Mouse (Mus musculus): ENCODE measurements at regions not wholly inside any gene's neighbourhood (a gene's known extent, or its start where the extent isn't known, plus 50 kb on each side); places are given as distances from the start of the nearest gene placed in this dataset.

- TF ChIP-seq USF1 (IDR thresholded peaks at IDR 0.05; ENCODE audit: low read depth) (no peak), POLR2AphosphoS2 (IDR thresholded peaks at IDR 0.05; ENCODE audit: insufficient read length, low read depth) (no peak), CEBPB (IDR thresholded peaks at IDR 0.05; ENCODE audit: insufficient read depth, poor library complexity, severe bottlenecking) (no peak), TCF3 (IDR thresholded peaks at IDR 0.05; ENCODE audit: insufficient read length, low read depth) (no peak), MYOG (IDR thresholded peaks at IDR 0.05; ENCODE audit: control insufficient read depth in 1 of 3, insufficient read depth in 1 of 3, insufficient read length in 2 of 3, low read depth in 2 of 3) (no peak), MAX (IDR thresholded peaks at IDR 0.05; ENCODE audit: low read depth) (no peak), E2F4 (IDR thresholded peaks at IDR 0.05; ENCODE audit: insufficient read depth) (no peak), TCF12 (IDR thresholded peaks at IDR 0.05; ENCODE audit: insufficient read depth, poor library complexity, severe bottlenecking) (no peak), POLR2A (IDR thresholded peaks at IDR 0.05; ENCODE audit: insufficient read length, low read depth) (no peak), REST (IDR thresholded peaks at IDR 0.05; ENCODE audit: insufficient read depth, insufficient read length) (no peak), SRF (IDR thresholded peaks at IDR 0.05; ENCODE audit: control insufficient read depth, insufficient read length, low read depth) (no peak), MYOD1 (IDR thresholded peaks at IDR 0.05; ENCODE audit: control insufficient read depth in 1 of 3, insufficient read length in 2 of 3, low read depth in 2 of 3) (no peak)
- H3K79me2 ChIP-seq (ENCODE audit: control insufficient read depth, insufficient read depth), result no peaks in the 10 kb centered on the region
- H3K4me3 ChIP-seq, result no peak overlapping the region
- H3K4me2 ChIP-seq (ENCODE audit: low read depth), result no peak overlapping the region
- H3ac ChIP-seq (ENCODE audit: control insufficient read depth, insufficient read length), result no peak overlapping the region
- H3K27me3 ChIP-seq (ENCODE audit: control insufficient read depth, insufficient read depth, insufficient read length), result peaks cover 2% of the 10 kb centered on the region
- H3K36me3 ChIP-seq (ENCODE audit: control insufficient read depth, insufficient read depth), result no peaks in the 10 kb centered on the region
These were observed 63.3 kb upstream of the Mphosph6 start for GRCm38 (mm10) chr8:117865014-117865413.

- no peak overlapping the region for H3K4me2 ChIP-seq (ENCODE audit: low read depth)
- peaks cover 7% of the 10 kb centered on the region for H3K27me3 ChIP-seq (ENCODE audit: control insufficient read depth, insufficient read depth, insufficient read length)
- H3ac ChIP-seq (ENCODE audit: control insufficient read depth, insufficient read length), result no peak overlapping the region
These were observed 62.1 kb upstream of the Mphosph6 start for GRCm38 (mm10) chr8:117863837-117864236.

DNA sequence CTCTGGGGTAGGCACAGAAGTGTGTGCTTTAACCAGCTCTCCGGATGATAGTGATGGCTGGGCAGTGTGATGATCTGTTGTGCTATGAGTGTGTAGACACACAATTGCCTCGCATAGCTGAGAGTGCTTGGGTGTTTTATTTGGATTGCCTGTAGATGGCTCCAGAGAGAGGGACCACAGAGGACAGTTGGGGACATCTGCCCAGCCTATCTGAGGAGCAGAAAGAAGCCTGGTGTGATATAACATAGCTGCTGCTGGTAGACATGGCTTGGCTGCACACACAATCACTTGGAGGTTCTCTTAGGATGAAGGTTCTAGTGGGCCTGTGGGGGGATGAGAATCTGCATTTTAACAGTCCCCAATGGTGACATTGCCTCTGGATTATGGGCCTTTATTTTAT lies 60.6 kb upstream of the Mphosph6 start:
- TF ChIP-seq MYOD1 (IDR thresholded peaks at IDR 0.05; ENCODE audit: control insufficient read depth in 1 of 3, insufficient read length in 2 of 3, low read depth in 2 of 3), result no peak
- no peak for TF ChIP-seq TCF3 (IDR thresholded peaks at IDR 0.05; ENCODE audit: insufficient read length, low read depth)
- no peak for TF ChIP-seq E2F4 (IDR thresholded peaks at IDR 0.05; ENCODE audit: insufficient read depth)
- no peak for TF ChIP-seq USF1 (IDR thresholded peaks at IDR 0.05; ENCODE audit: low read depth)
- no peak for TF ChIP-seq MAX (IDR thresholded peaks at IDR 0.05; ENCODE audit: low read depth)
- no peak for TF ChIP-seq POLR2AphosphoS2 (IDR thresholded peaks at IDR 0.05; ENCODE audit: insufficient read length, low read depth)
- TF ChIP-seq CEBPB (IDR thresholded peaks at IDR 0.05; ENCODE audit: insufficient read depth, poor library complexity, severe bottlenecking), result no peak
- TF ChIP-seq SRF (IDR thresholded peaks at IDR 0.05; ENCODE audit: control insufficient read depth, insufficient read length, low read depth), result no peak
- no peak for TF ChIP-seq TCF12 (IDR thresholded peaks at IDR 0.05; ENCODE audit: insufficient read depth, poor library complexity, severe bottlenecking)
- TF ChIP-seq MYOG (IDR thresholded peaks at IDR 0.05; ENCODE audit: control insufficient read depth in 1 of 3, insufficient read depth in 1 of 3, insufficient read length in 2 of 3, low read depth in 2 of 3), result no peak
- TF ChIP-seq REST (IDR thresholded peaks at IDR 0.05; ENCODE audit: insufficient read depth, insufficient read length), result no peak
- TF ChIP-seq POLR2A (IDR thresholded peaks at IDR 0.05; ENCODE audit: insufficient read length, low read depth), result no peak
- H3K36me3 ChIP-seq (ENCODE audit: control insufficient read depth, insufficient read depth), result no peaks in the 10 kb centered on the region

More at GRCm38 (mm10) chr8:117863837-117864236, 62.1 kb upstream of the Mphosph6 start:
- no peaks in the 10 kb centered on the region for H3K79me2 ChIP-seq (ENCODE audit: control insufficient read depth, insufficient read depth)
- H3K36me3 ChIP-seq (ENCODE audit: control insufficient read depth, insufficient read depth), result no peaks in the 10 kb centered on the region
- TF ChIP-seq MYOD1 (IDR thresholded peaks at IDR 0.05; ENCODE audit: control insufficient read depth in 1 of 3, insufficient read length in 2 of 3, low read depth in 2 of 3) (no peak), TCF3 (IDR thresholded peaks at IDR 0.05; ENCODE audit: insufficient read length, low read depth) (no peak), REST (IDR thresholded peaks at IDR 0.05; ENCODE audit: insufficient read depth, insufficient read length) (no peak), E2F4 (IDR thresholded peaks at IDR 0.05; ENCODE audit: insufficient read depth) (no peak), SRF (IDR thresholded peaks at IDR 0.05; ENCODE audit: control insufficient read depth, insufficient read length, low read depth) (no peak), POLR2AphosphoS2 (IDR thresholded peaks at IDR 0.05; ENCODE audit: insufficient read length, low read depth) (no peak), CEBPB (IDR thresholded peaks at IDR 0.05; ENCODE audit: insufficient read depth, poor library complexity, severe bottlenecking) (no peak), POLR2A (IDR thresholded peaks at IDR 0.05; ENCODE audit: insufficient read length, low read depth) (no peak), MAX (IDR thresholded peaks at IDR 0.05; ENCODE audit: low read depth) (no peak)
- no peak overlapping the region for H3K4me3 ChIP-seq

GRCm38 (mm10) chr8:117859734-117860133 lies 58.0 kb upstream of the Mphosph6 start:
- TF ChIP-seq MYOD1 (IDR thresholded peaks at IDR 0.05; ENCODE audit: control insufficient read depth in 1 of 3, insufficient read length in 2 of 3, low read depth in 2 of 3) (no peak), POLR2AphosphoS2 (IDR thresholded peaks at IDR 0.05; ENCODE audit: insufficient read length, low read depth) (no peak), TCF12 (IDR thresholded peaks at IDR 0.05; ENCODE audit: insufficient read depth, poor library complexity, severe bottlenecking) (no peak), USF1 (IDR thresholded peaks at IDR 0.05; ENCODE audit: low read depth) (no peak), E2F4 (IDR thresholded peaks at IDR 0.05; ENCODE audit: insufficient read depth) (no peak), REST (IDR thresholded peaks at IDR 0.05; ENCODE audit: insufficient read depth, insufficient read length) (no peak), CEBPB (IDR thresholded peaks at IDR 0.05; ENCODE audit: insufficient read depth, poor library complexity, severe bottlenecking) (no peak)
- Histone ChIP-seq H3K4me3 (no peak overlapping the region), H3K36me3 (ENCODE audit: control insufficient read depth, insufficient read depth) (no peaks in the 10 kb centered on the region), H3ac (ENCODE audit: control insufficient read depth, insufficient read length) (no peak overlapping the region), H3K4me2 (ENCODE audit: low read depth) (no peak overlapping the region), H3K79me2 (ENCODE audit: control insufficient read depth, insufficient read depth) (no peaks in the 10 kb centered on the region), H3K27me3 (ENCODE audit: control insufficient read depth, insufficient read depth, insufficient read length) (peaks cover 7% of the 10 kb centered on the region)

More for the DNA sequence above, 60.6 kb upstream of the Mphosph6 start:
- Histone ChIP-seq H3K4me2 (ENCODE audit: low read depth) (no peak overlapping the region), H3K27me3 (ENCODE audit: control insufficient read depth, insufficient read depth, insufficient read length) (peaks cover 7% of the 10 kb centered on the region), H3K4me3 (no peak overlapping the region), H3K79me2 (ENCODE audit: control insufficient read depth, insufficient read depth) (no peaks in the 10 kb centered on the region), H3ac (ENCODE audit: control insufficient read depth, insufficient read length) (no peak overlapping the region)

- TF ChIP-seq TCF12 (IDR thresholded peaks at IDR 0.05; ENCODE audit: insufficient read depth, poor library complexity, severe bottlenecking) (no peak), E2F4 (IDR thresholded peaks at IDR 0.05; ENCODE audit: insufficient read depth) (no peak), SRF (IDR thresholded peaks at IDR 0.05; ENCODE audit: control insufficient read depth, insufficient read length, low read depth) (no peak), REST (IDR thresholded peaks at IDR 0.05; ENCODE audit: insufficient read depth, insufficient read length) (no peak), MYOD1 (IDR thresholded peaks at IDR 0.05; ENCODE audit: control insufficient read depth in 1 of 3, insufficient read length in 2 of 3, low read depth in 2 of 3) (no peak), CEBPB (IDR thresholded peaks at IDR 0.05; ENCODE audit: insufficient read depth, poor library complexity, severe bottlenecking) (no peak), MYOG (IDR thresholded peaks at IDR 0.05; ENCODE audit: control insufficient read depth in 1 of 3, insufficient read depth in 1 of 3, insufficient read length in 2 of 3, low read depth in 2 of 3) (no peak), POLR2AphosphoS2 (IDR thresholded peaks at IDR 0.05; ENCODE audit: insufficient read length, low read depth) (no peak), POLR2A (IDR thresholded peaks at IDR 0.05; ENCODE audit: insufficient read length, low read depth) (no peak), USF1 (IDR thresholded peaks at IDR 0.05; ENCODE audit: low read depth) (no peak), MAX (IDR thresholded peaks at IDR 0.05; ENCODE audit: low read depth) (no peak), TCF3 (IDR thresholded peaks at IDR 0.05; ENCODE audit: insufficient read length, low read depth) (no peak)
- Histone ChIP-seq H3K36me3 (ENCODE audit: control insufficient read depth, insufficient read depth) (no peaks in the 10 kb centered on the region), H3ac (ENCODE audit: control insufficient read depth, insufficient read length) (no peak overlapping the region), H3K4me2 (ENCODE audit: low read depth) (no peak overlapping the region), H3K79me2 (ENCODE audit: control insufficient read depth, insufficient read depth) (no peaks in the 10 kb centered on the region), H3K27me3 (ENCODE audit: control insufficient read depth, insufficient read depth, insufficient read length) (peaks cover 7% of the 10 kb centered on the region), H3K4me3 (no peak overlapping the region)
These were observed 57.4 kb upstream of the Mphosph6 start for GRCm38 (mm10) chr8:117859095-117859494.

All from myocyte (in vitro differentiated cells).